Mouse (Mus musculus) limb, embryonic 11.5 days (tissue): ENCODE measurements around the gene Rnf123. TPM values are rescaled to one million over a fixed set of nuclear protein-coding genes. Genes with fewer than 3 reads are reported as not detected.
A peak's percentile ranks its signal among the peaks of the same experiment; 100 is the strongest.

Experiments used
- ATAC-seq: fragments of 200-750 bp; cut with Nextera tagmentation; 2 replicates; pipeline ENCODE4 v1.8.0; 2017; ENCODE audit warnings: low read depth; ENCODE audit not compliant: insufficient number of reproducible peaks, low FRiP score, low TSS enrichment
- DNase-seq: peaks from one replicate; pipeline ENCODE4 v3.0.0-alpha.2; 2015; ENCODE audit warnings: low spot score
- H3K27ac ChIP-seq: fragments of 300-500 bp; sonication (generic); replicated peaks from 2 replicates; pipeline ENCODE4 v1.5.1; 2014; ENCODE audit warnings: low read depth, mild to moderate bottlenecking, low read length
- H3K27me3 ChIP-seq: fragments of 300-500 bp; sonication (generic); 2 replicates; pipeline ENCODE4 v1.6.1; 2014; ENCODE audit warnings: mild to moderate bottlenecking, low read length, mixed read lengths; ENCODE audit not compliant: control insufficient read depth, insufficient read depth
- H3K36me3 ChIP-seq: fragments of 300-500 bp; sonication (generic); 2 replicates; pipeline ENCODE4 v1.6.1; 2014; ENCODE audit warnings: mild to moderate bottlenecking, low read length, moderate library complexity, mixed read lengths; ENCODE audit not compliant: control insufficient read depth, insufficient read depth
- H3K4me1 ChIP-seq: fragments of 300-500 bp; sonication (generic); 2 replicates; pipeline ENCODE4 v1.6.1; 2014; ENCODE audit warnings: low read length, mixed read lengths; ENCODE audit not compliant: control insufficient read depth, insufficient read depth
- H3K4me2 ChIP-seq: fragments of 300-500 bp; sonication (generic); 2 replicates; pipeline ENCODE4 v1.6.1; 2014; ENCODE audit warnings: low read depth, mild to moderate bottlenecking, moderate library complexity; ENCODE audit not compliant: severe bottlenecking
- H3K4me3 ChIP-seq: fragments of 300-500 bp; sonication (generic); 2 replicates; pipeline ENCODE4 v1.5.1; 2014; ENCODE audit warnings: low read depth, low read length
- H3K9ac ChIP-seq: fragments of 300-500 bp; sonication (generic); 2 replicates; pipeline ENCODE4 v1.6.1; 2014; ENCODE audit warnings: mild to moderate bottlenecking, low read length
- H3K9me3 ChIP-seq: fragments of 300-500 bp; sonication (generic); 2 replicates; pipeline ENCODE4 v1.6.1; 2016; ENCODE audit warnings: low read length; ENCODE audit not compliant: control insufficient read depth
- WGBS: fragments of 180-500 bp; shearing (Covaris S2); extraction: QIAGEN DNeasy Blood & Tissue Kit; methylation state at CpG from one replicate; pipeline ENCODE4 v1.1.7; 2014; 5-methylcytosine and 5-hydroxymethylcytosine counted together
- polyA plus RNA-seq: library from polyadenylated mRNA; unstranded; fragments of >200 nt; fragmentation: Nextera tagmentation; extraction: Ambion mirVana; gene quantifications from 2 replicates; pipeline ENCODE4 v1.2.1, GENCODE M21; 2014

The Rnf123 gene
- polyA plus RNA-seq, 1 experiment from 2014 or later: 26.4 TPM

DNA sequence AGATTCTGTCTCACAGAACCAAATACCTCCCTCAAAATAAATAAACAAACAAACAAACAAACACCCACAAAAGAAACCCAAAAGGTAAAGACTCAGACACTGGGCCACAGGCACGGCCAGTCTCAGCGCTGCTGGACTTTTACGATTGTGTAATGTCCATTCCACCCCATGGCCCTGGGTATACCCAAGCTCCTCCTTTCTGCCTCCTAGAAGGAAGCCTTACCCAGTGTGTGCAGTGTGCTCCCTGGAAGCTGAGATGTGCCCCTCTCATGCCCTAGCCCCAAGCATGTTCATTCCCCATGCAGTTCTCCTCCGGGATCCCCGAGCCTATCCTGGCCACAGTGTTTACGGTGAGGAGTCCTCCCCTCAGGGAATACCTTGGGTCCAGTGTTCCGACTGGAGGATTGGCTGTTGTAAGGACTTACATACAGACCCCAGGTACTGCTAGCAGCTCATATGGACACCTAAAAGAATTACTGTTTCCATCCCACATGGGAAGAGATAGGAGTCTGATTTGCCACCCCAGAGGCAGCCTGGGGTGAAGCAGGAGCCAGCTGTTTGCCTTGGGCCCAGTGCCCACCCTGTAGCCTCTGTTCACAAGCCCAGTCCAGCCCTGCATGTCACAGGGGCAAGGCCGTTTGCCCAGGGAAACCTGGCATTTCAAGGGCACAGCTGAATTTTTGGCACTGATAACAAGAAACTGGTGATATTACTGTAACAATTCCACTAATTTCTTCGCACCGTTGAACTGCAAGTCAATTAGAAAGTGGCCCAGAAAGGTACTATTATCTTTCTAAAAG lies 38.2 kb upstream of the Rnf123 start:
- 89% methylated on average over 10 of the region's 10 CpGs for WGBS
- no peaks in the 10 kb centered on the region for H3K9me3 ChIP-seq
- no peaks in the 10 kb centered on the region for H3K36me3 ChIP-seq
- peaks cover under 1% of the 10 kb centered on the region; the same call in 1 of the 2 replicates for H3K27me3 ChIP-seq
- H3K4me1 ChIP-seq: no peaks in the 10 kb centered on the region
- no peak overlapping the region for H3K9ac ChIP-seq
- ATAC-seq: no peak
- no peak overlapping the region for H3K4me2 ChIP-seq
- DNase-seq: no peak
- no peak overlapping the region for H3K27ac ChIP-seq
- H3K4me3 ChIP-seq: no peak overlapping the region

DNA sequence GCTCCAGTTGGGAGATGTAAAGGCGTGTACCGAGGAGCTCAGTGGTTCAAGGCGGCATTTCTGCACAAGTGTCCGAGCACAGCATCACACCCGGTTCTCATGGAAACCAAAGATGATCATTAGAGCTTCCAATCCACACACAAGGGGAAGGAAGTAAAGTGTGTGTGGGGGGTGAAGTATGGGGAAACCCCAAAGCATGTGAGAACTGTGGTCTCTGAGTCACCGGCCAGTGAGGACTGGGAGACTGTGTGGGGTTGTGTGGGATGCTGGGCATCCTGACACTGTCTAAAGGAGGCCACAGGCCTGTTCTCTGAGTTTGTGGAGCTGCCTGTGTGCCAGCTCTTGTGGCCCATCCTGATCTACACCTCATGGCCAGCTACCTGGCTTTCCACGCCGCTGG lies 37.5 kb upstream of the Rnf123 start:
- Histone ChIP-seq H3K27me3 (peaks cover 4% of the 10 kb centered on the region; the same call in 1 of the 2 replicates), H3K27ac (no peak overlapping the region), H3K4me3 (no peak overlapping the region), H3K9me3 (no peaks in the 10 kb centered on the region), H3K36me3 (no peaks in the 10 kb centered on the region), H3K4me2 (no peak overlapping the region), H3K9ac (no peak overlapping the region), H3K4me1 (no peaks in the 10 kb centered on the region)
- DNase-seq (no peak), ATAC-seq (no peak)
- 90% methylated on average over 8 of the region's 8 CpGs for WGBS

DNA sequence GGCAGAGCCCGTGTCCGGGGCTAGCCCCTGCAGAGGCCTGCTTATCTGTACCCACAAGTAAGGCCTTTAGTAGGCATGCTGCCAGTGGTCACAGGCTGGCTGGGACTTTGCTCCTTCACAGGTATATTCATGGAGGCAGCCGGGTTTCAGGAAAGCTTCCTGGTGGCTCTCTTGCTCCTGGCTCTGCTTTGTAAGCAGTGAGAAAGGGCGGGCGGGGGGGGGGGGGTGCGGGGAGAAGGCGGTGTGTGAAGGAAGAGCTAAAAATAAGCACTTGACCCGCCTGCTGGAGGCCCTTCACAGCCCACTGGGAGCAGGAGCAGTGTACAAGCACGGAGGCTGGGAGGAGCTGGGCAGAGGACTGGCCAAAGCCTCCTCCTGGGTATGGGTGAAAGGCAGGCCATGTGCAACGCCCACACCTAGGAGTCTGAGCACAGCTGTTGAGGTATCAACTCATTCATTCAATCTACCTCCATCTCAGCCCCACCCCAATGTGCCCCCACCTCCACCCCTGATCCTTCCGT lies 36.8 kb upstream of the Rnf123 start:
- Histone ChIP-seq H3K27me3 (peaks cover 7% of the 10 kb centered on the region; the same call in 1 of the 2 replicates), H3K9ac (no peak overlapping the region), H3K4me3 (no peak overlapping the region), H3K9me3 (peaks cover 3% of the 10 kb centered on the region; the same call in 1 of the 2 replicates), H3K4me2 (no peak overlapping the region), H3K36me3 (no peaks in the 10 kb centered on the region), H3K27ac (no peak overlapping the region), H3K4me1 (no peaks in the 10 kb centered on the region)
- no peak for ATAC-seq
- no peak for DNase-seq
- 67% methylated on average over 9 of the region's 11 CpGs for WGBS

DNA sequence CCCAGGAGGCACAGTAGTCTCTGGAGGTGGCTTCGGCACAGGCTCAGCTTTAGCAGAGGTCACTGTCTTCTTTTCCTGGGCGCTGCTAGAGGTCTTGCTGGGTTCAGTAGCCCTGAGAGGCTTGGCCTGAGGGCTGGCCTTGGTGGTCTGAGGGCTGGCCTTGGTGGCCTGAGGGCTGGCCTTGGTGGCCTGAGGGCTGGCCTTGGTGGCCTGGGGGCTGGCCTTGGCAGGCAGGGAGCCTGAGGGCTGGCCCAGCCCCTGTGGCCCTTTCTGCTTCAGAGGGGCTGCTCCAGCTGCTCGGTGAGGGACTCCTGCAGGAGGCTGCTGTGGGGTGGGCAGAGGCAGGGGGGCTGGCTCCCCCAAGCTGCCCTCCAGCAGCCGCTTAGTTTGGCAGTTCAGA lies 34.0 kb upstream of the Rnf123 start:
- ATAC-seq (no peak), DNase-seq (no peak)
- Histone ChIP-seq H3K27me3 (peaks cover 10% of the 10 kb centered on the region), H3K27ac (no peak overlapping the region), H3K9ac (no peak overlapping the region; the same call in 1 of the 2 replicates), H3K4me3 (no peak overlapping the region), H3K4me1 (no peaks in the 10 kb centered on the region), H3K9me3 (peaks cover 4% of the 10 kb centered on the region; the same call in 1 of the 2 replicates), H3K4me2 (no peak overlapping the region), H3K36me3 (no peaks in the 10 kb centered on the region)
- WGBS: 63% methylated on average over 4 of the region's 4 CpGs

DNA sequence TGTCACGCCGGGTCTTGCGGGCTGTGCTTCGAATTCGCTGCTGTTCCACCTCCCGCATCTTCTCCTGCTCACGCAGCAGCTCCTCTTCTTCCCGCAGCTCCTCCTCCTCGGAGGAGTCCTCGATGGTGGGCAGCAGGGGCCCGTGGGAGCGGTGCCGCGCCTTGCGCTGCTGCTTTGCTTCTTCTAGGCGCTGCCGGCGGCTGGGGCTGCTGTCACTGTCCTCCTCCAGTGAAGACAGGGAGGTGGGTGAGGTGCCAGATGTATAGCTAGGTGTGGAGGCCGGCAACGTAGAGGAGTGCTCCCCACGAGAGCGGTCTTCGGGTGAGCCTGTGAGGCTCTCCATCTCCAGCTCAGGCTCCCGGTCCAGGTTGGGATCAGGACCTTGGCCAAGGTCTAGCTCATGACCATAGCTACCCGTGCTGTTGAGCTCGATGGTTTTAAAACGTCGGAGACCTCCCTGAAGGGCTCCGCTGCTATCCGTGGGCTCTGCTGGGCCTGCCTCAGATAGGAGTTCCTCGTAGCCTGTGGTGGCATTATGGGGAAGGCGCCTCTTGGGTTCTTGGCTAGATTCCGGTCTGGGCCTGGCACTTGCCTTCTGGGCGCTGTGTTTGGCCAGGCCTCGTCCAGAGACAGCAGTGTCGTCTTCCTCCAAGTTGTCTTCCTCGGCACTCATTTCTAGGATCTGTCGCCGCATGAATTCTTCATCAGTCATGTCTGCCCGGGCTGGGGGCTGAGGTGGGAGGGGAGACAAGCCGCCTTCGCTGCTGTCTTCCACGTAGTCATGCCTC lies 32.3 kb upstream of the Rnf123 start:
- H3K4me1 ChIP-seq: peaks cover 10% of the 10 kb centered on the region
- ATAC-seq (no peak), DNase-seq (no peak)
- WGBS: 68% methylated on average over 43 of the region's 43 CpGs
- no peak overlapping the region for H3K27ac ChIP-seq
- H3K4me2 ChIP-seq: no peak overlapping the region
- peaks cover 4% of the 10 kb centered on the region; the same call in 1 of the 2 replicates for H3K9me3 ChIP-seq
- H3K27me3 ChIP-seq: peaks cover 10% of the 10 kb centered on the region
- no peak overlapping the region for H3K9ac ChIP-seq
- no peak overlapping the region for H3K4me3 ChIP-seq
- no peaks in the 10 kb centered on the region for H3K36me3 ChIP-seq

DNA sequence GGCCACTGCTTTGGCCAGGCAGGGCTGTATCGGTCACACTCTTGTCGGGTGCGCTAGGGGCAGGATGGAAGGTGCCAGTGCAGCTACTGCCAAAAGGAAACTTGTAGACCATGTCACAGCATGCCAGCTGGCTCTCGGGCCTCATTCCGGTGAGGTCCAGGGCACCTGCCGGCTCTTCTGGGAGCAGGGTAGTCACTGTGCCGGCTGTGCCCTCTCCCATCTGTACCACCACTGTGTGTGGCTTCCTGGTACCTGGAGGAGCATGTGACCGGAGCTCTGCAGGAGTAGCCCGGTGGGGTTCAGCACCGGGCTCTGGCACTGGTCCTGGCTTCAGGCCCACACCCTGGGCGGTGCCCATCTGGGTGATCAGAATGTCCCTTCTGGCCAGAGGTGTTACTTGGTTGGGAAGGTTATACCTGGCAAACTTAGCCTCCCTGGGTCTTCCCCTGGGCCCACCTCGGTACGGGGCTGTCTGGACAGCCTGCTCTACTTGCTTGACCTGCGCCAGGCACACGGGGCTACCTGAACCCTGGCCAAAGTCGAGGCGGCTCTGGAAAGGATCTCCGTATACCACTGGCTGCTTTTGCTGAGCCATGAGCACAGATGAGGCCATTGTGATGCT lies 29.7 kb upstream of the Rnf123 start:
- H3K4me2 ChIP-seq: no peak overlapping the region
- H3K4me3 ChIP-seq: no peak overlapping the region
- no peak overlapping the region for H3K9ac ChIP-seq
- no peaks in the 10 kb centered on the region for H3K36me3 ChIP-seq
- no peak for ATAC-seq
- no peak for DNase-seq
- H3K27me3 ChIP-seq: peaks cover 10% of the 10 kb centered on the region
- H3K4me1 ChIP-seq: peaks cover 10% of the 10 kb centered on the region
- H3K9me3 ChIP-seq: peaks cover 4% of the 10 kb centered on the region; the same call in 1 of the 2 replicates
- WGBS: 91% methylated on average over 18 of the region's 18 CpGs
- H3K27ac ChIP-seq: no peak overlapping the region

DNA sequence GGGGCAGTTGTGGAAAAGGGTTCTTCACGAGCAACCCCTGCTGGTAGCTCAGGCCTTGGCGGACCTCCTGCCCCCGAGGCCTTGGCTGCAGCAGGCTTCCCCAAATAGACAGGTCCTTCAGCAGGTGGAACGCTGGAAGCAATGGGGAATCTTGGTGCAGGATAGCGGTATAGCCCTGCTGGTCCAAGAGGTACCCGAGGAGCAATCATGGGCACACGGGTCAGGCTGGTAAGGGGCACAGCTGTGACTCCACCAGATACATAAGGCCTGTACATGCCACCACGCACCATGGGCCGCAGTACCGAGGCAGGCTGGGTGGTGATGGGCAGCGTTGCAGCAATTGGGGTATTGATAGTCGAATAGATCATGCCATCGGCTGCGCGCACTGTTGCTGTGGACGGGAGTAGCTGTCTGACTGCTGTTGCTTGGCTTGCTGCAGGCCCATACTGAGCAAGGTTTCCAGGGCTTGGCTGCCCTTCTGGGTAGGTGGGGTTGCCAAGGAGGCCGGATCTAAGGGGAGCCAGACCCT lies 28.5 kb upstream of the Rnf123 start:
- ATAC-seq (no peak), DNase-seq (peak; percentile 21)
- Histone ChIP-seq H3K36me3 (no peaks in the 10 kb centered on the region), H3K4me1 (peaks cover 10% of the 10 kb centered on the region), H3K27ac (no peak overlapping the region), H3K9ac (peak overlapping the region; percentile 62), H3K27me3 (peaks cover 10% of the 10 kb centered on the region), H3K9me3 (peaks cover 4% of the 10 kb centered on the region; the same call in 1 of the 2 replicates), H3K4me3 (peak overlapping the region; percentile 28), H3K4me2 (peak overlapping the region; percentile 56)
- WGBS: 75% methylated on average over 17 of the region's 17 CpGs
